Mouse (Mus musculus): ENCODE measurements around the gene Cacna1g.

- no peak for TF ChIP-seq CTCF (IDR thresholded peaks at IDR 0.05; ENCODE audit: low read depth)
- no peak for TF ChIP-seq EP300 (IDR thresholded peaks at IDR 0.05; ENCODE audit: low read depth)
Measured at GRCm38 (mm10) chr11:94404178-94404577, 69.8 kb downstream of the Cacna1g start.

All from liver, postnatal 0 days (tissue).